Mouse (Mus musculus) embryonic facial prominence, embryonic 11.5 days (tissue): ENCODE results near the gene Ncoa1. TPM values are rescaled to one million over a fixed set of nuclear protein-coding genes. Genes with fewer than 3 reads are reported as not detected.

Experiments
- ATAC-seq: fragments of 200-750 bp; cut with Nextera tagmentation; replicated peaks from 2 replicates; pipeline ENCODE4 v1.8.0; 2017; ENCODE audit warnings: low read depth; ENCODE audit not compliant: insufficient number of reproducible peaks, low FRiP score, low TSS enrichment
- DNase-seq: peaks from one replicate; pipeline ENCODE4 v3.0.0-alpha.2; 2015; ENCODE audit warnings: low spot score
- H3K27ac ChIP-seq: fragments of 300-500 bp; sonication (generic); replicated peaks from 2 replicates; pipeline ENCODE4 v1.5.1; 2014; ENCODE audit warnings: mild to moderate bottlenecking, low read depth, low read length, control low read depth
- H3K27me3 ChIP-seq: fragments of 300-500 bp; sonication (generic); 2 replicates; pipeline ENCODE4 v1.6.1; 2014; ENCODE audit warnings: mild to moderate bottlenecking, low read length, moderate library complexity, mixed read lengths; ENCODE audit not compliant: control insufficient read depth, insufficient read depth
- H3K36me3 ChIP-seq: fragments of 300-500 bp; sonication (generic); replicated peaks from 2 replicates; pipeline ENCODE4 v1.6.1; 2014; ENCODE audit warnings: low read depth, mild to moderate bottlenecking, low read length, moderate library complexity, mixed read lengths; ENCODE audit not compliant: control insufficient read depth, insufficient read depth
- H3K4me1 ChIP-seq: fragments of 300-500 bp; sonication (generic); 2 replicates; pipeline ENCODE4 v1.6.1; 2014; ENCODE audit warnings: low read length, mixed read lengths; ENCODE audit not compliant: control insufficient read depth, insufficient read depth
- H3K4me2 ChIP-seq: fragments of 300-500 bp; sonication (generic); 2 replicates; pipeline ENCODE4 v1.6.1; 2014; ENCODE audit warnings: low read depth, mild to moderate bottlenecking, control low read depth, low read length, moderate library complexity
- H3K4me3 ChIP-seq: fragments of 300-500 bp; sonication (generic); 2 replicates; pipeline ENCODE4 v1.5.1; 2014; ENCODE audit warnings: low read depth, low read length, control low read depth
- H3K9ac ChIP-seq: fragments of 300-500 bp; sonication (generic); replicated peaks from 2 replicates; pipeline ENCODE4 v1.6.1; 2014; ENCODE audit warnings: mild to moderate bottlenecking, control low read depth, low read length
- H3K9me3 ChIP-seq: fragments of 300-500 bp; sonication (generic); replicated peaks from 2 replicates; pipeline ENCODE4 v1.6.1; 2016; ENCODE audit warnings: mild to moderate bottlenecking, low read length, inconsistent platforms, mixed read lengths; ENCODE audit not compliant: control insufficient read depth
- WGBS: fragments of 180-500 bp; shearing (Covaris S2); extraction: QIAGEN DNeasy Blood & Tissue Kit; methylation state at CpG from one replicate; pipeline ENCODE4 v1.1.7; 2014; 5-methylcytosine and 5-hydroxymethylcytosine counted together
- polyA plus RNA-seq: library from polyadenylated mRNA; unstranded; fragments of >200 nt; fragmentation: Nextera tagmentation; extraction: Ambion mirVana; gene quantifications from 2 replicates; pipeline ENCODE4 v1.2.1, GENCODE M21; 2014

Ncoa1 gene
- polyA plus RNA-seq, 1 experiment from 2014 or later = 7.8 TPM

DNA sequence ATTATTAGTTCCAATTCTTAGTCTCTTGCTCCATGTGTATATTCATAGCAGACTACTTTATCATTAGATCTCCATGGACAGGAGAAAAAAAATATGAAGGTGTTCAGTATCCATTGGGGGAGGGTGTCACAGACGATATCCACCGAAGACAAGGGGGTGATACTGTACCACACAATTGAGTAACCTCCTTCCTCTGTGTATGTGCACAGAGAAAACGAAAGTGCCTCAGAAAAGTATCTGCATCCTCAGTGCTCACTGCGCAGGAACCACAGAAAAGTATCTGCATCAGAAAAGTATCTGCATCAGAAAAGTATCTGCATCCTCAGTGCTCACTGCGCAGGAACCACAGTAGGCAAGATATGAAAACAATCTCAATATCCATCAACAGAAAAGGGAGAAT, 32.0 kb downstream of the Ncoa1 start:
- H3K4me1 ChIP-seq = no peaks in the 10 kb centered on the region
- H3K4me3 ChIP-seq = no peak overlapping the region
- H3K9ac ChIP-seq = no peak overlapping the region
- no peak overlapping the region for H3K4me2 ChIP-seq
- ATAC-seq (no peak), DNase-seq (no peak)
- no peak overlapping the region for H3K27ac ChIP-seq
- H3K27me3 ChIP-seq = no peaks in the 10 kb centered on the region
- 89% methylated on average over 5 of the region's 5 CpGs for WGBS
- H3K9me3 ChIP-seq = no peaks in the 10 kb centered on the region
- no peaks in the 10 kb centered on the region for H3K36me3 ChIP-seq

DNA sequence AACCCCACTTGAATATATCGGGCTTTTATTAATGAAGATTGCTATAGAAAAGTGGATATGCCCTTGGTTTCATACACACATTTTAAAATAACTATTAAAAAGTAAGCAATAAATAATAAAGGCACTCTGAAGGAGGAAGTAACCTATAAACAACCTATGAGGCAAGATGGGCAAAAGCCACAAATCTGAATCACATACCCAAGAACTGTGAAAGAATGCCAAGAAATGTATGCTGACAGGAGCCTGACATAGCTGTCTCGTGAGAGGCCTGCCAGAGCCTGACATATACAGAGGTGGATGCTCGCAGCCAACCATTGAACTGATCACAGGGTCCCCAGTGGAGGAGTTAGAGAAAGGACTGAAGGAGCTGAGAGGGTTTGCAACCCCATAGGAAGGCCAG, 35.5 kb downstream of the Ncoa1 start:
- H3K9ac ChIP-seq = no peak overlapping the region
- WGBS = 80% methylated on average over 3 of the region's 3 CpGs
- H3K27me3 ChIP-seq = no peaks in the 10 kb centered on the region
- H3K27ac ChIP-seq = no peak overlapping the region
- no peaks in the 10 kb centered on the region for H3K36me3 ChIP-seq
- ATAC-seq (no peak), DNase-seq (no peak)
- no peaks in the 10 kb centered on the region for H3K9me3 ChIP-seq
- no peak overlapping the region for H3K4me3 ChIP-seq
- no peaks in the 10 kb centered on the region for H3K4me1 ChIP-seq
- no peak overlapping the region for H3K4me2 ChIP-seq

DNA sequence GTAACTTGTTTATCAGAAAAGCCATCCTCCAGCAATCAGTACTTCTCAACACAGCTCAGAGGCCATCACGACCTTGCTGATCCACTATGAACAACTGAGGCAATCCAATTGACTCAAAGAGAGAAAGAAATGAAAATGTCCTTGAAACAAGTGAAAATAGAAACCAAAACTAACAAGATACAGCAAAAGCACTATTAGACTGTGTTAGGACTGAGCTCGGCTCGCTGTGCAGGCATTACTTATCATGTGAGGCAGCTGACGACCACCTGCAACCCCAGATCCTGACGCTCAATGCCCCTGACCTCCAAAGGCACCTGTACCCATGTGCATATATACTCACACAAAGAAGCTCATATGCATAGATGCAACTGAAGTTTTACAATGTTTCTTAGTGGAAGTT, 40.8 kb downstream of the Ncoa1 start:
- no peaks in the 10 kb centered on the region for H3K36me3 ChIP-seq

DNA sequence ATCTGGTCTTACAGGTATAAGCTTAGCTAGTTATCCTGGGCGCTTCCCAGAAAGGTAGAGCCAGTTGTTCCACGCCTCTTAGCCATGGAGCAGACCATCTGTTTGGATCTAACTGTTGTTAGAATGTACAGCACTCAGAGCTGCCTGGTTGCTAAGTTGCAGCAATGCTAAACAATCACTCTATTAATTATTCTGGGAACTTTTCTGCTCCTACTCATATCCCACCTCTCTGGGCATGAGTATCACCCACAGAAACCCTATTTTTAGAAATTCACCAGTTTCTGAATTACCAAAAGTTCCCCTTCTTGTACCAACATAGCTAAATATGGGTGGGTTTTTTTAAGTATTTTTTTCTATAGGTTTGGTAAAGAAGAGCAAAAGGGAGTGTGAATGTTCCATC, 43.4 kb downstream of the Ncoa1 start:
- Histone ChIP-seq H3K27ac (no peak overlapping the region), H3K4me3 (no peak overlapping the region), H3K27me3 (no peaks in the 10 kb centered on the region), H3K4me1 (no peaks in the 10 kb centered on the region), H3K36me3 (no peaks in the 10 kb centered on the region), H3K4me2 (no peak overlapping the region), H3K9ac (no peak overlapping the region), H3K9me3 (no peaks in the 10 kb centered on the region)
- ATAC-seq = no peak
- 87% methylated on average over 2 of the region's 2 CpGs for WGBS
- DNase-seq = no peak

More for the DNA sequence above, 40.8 kb downstream of the Ncoa1 start:
- no peak overlapping the region for H3K27ac ChIP-seq
- DNase-seq (no peak), ATAC-seq (no peak)
- no peak overlapping the region for H3K4me3 ChIP-seq
- no peak overlapping the region for H3K4me2 ChIP-seq
- no peak overlapping the region for H3K9ac ChIP-seq
- WGBS = 80% methylated on average over 5 of the region's 5 CpGs
- H3K4me1 ChIP-seq = no peaks in the 10 kb centered on the region
- H3K27me3 ChIP-seq = no peaks in the 10 kb centered on the region
- no peaks in the 10 kb centered on the region for H3K9me3 ChIP-seq

DNA sequence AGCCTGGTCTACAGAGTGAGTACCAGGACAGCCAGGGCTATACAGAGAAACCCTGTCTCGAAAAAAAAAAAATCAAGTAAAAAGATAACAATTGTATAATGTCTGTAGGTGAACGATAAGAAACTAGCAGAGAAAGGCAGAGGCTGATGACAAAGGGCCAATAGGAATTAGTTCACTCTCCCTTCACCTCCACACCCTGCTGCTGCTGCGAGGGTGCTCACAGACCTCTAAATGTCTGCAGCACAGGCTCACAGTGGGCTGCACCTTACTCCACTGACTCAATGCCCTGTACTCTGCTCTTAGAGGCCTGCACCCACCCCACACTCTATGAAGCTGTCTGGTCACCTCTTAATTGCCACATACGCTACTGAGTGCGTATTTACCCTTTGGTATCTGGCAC, 45.0 kb downstream of the Ncoa1 start:
- no peak for DNase-seq
- Histone ChIP-seq H3K4me2 (no peak overlapping the region), H3K27me3 (no peaks in the 10 kb centered on the region), H3K27ac (no peak overlapping the region), H3K36me3 (no peaks in the 10 kb centered on the region), H3K9ac (no peak overlapping the region), H3K4me3 (no peak overlapping the region), H3K9me3 (no peaks in the 10 kb centered on the region), H3K4me1 (no peaks in the 10 kb centered on the region)
- no peak for ATAC-seq
- WGBS = 83% methylated on average over 5 of the region's 5 CpGs

DNA sequence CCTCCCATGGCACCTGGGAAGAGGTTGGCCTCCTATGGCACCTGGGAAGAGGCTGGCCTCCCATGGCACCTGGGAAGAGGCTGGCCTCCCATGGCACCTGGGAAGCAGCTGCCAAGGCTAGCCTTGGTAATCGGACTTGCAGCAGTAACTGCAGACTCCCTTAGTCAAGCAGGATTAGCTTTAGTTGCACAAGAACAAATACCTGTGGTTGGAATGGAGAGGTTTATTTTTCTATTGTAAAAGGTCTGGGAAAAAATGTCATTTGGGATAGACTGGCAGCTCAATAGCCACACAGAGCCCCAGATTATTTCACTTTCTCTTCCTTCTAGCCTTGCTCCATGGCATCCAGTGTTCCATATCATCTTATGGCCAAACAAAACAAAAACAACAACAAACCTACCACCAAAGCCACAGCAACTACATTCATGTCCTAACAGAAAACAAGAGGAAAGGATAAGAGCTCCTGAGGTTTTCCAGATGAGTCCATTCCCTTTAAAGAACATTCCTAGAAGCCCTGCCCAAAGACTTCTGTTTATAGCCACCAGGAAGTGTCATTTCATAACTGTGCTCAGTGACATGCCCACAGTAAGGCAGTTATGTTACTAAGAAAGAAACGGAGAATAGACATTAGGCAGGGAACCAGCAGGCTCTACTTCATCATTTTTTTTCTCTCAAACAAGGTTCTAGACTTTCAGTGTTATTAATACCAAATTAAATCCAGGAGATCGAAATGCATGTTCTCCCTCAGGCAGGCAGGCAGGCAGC, 46.7 kb downstream of the Ncoa1 start:
- no peak for DNase-seq
- WGBS = 66% methylated on average over 3 of the region's 3 CpGs

DNA sequence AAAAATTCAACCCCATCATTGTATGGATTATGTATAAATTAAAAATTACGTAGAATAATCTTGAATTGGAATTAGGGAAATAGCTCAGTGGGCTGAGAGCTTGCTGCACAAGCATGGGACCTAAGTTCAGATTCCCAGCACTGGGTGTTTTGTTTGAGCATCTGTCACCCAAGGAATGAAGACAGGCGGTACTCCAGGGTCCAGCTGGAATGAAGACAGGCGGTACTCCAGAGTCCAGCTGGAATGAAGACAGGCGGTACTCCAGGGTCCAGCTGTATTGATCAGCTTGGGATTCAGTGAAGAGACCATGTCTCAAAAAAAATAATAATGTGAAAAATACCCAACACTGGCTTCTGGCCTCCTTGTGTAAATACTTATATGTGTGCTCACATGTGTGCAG, 58.2 kb downstream of the Ncoa1 start:
- no peak overlapping the region for H3K27ac ChIP-seq
- no peaks in the 10 kb centered on the region for H3K9me3 ChIP-seq
- no peaks in the 10 kb centered on the region for H3K27me3 ChIP-seq
- H3K4me2 ChIP-seq = no peak overlapping the region
- ATAC-seq = no peak
- H3K4me1 ChIP-seq = no peaks in the 10 kb centered on the region
- H3K4me3 ChIP-seq = no peak overlapping the region
- 91% methylated on average over 4 of the region's 4 CpGs for WGBS
- no peaks in the 10 kb centered on the region for H3K36me3 ChIP-seq
- DNase-seq = no peak
- no peak overlapping the region for H3K9ac ChIP-seq

More for the DNA sequence above, 46.7 kb downstream of the Ncoa1 start:
- Histone ChIP-seq H3K27ac (no peak overlapping the region), H3K9me3 (no peaks in the 10 kb centered on the region), H3K4me3 (no peak overlapping the region), H3K36me3 (no peaks in the 10 kb centered on the region), H3K27me3 (no peaks in the 10 kb centered on the region), H3K4me2 (no peak overlapping the region), H3K4me1 (no peaks in the 10 kb centered on the region), H3K9ac (no peak overlapping the region)
- ATAC-seq = no peak

DNA sequence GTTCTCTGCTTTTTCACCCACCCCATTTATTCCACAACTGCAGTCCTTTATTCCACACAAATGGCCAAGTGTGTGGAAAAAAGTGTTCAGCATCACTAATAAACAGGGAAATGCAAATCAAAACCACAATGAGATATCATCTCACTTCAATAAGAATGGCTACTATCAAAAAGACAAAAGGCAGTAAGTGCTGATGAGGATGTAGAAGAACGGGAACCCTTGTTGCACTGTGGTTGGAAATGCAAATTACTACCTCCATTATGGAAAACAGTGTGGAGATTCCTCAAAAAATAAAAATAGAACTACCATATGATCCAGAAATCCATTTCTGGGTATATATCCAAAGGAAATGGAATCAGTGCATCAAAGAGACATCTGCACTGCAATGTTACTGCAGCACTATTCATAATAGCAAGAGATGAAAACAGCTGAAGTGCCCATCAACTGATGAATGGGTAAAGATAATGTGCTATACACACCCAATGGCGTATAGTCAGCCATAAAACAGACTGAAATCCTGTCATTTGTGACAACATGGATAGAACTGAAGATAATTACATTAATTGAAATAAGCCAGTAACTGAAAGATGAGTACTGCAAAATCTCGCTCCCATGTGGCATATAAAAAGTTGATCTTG, 59.2 kb downstream of the Ncoa1 start:
- Histone ChIP-seq H3K4me2 (no peak overlapping the region), H3K27ac (no peak overlapping the region), H3K36me3 (no peaks in the 10 kb centered on the region), H3K9me3 (no peaks in the 10 kb centered on the region), H3K4me1 (no peaks in the 10 kb centered on the region), H3K27me3 (no peaks in the 10 kb centered on the region), H3K9ac (no peak overlapping the region), H3K4me3 (no peak overlapping the region)
- no peak for DNase-seq
- 86% methylated on average over 3 of the region's 3 CpGs for WGBS
- ATAC-seq = no peak
